Mouse (Mus musculus) erythroblast, embryonic 14.5 days (primary cell): Measurements from ENCODE around the gene Gbe1. TPM values are rescaled to one million over a fixed set of nuclear protein-coding genes. Genes with fewer than 3 reads are reported as not detected.

Experiments used
- H3K27me3 ChIP-seq: 2 replicates; pipeline ENCODE4 v1.6.1; 2012; ENCODE audit warnings: inconsistent platforms; ENCODE audit not compliant: control insufficient read depth
- H3K36me3 ChIP-seq: 2 replicates; pipeline ENCODE4 v1.6.1; 2012; ENCODE audit warnings: mild to moderate bottlenecking, inconsistent platforms; ENCODE audit not compliant: control insufficient read depth
- H3K4me1 ChIP-seq: 2 replicates; pipeline ENCODE4 v1.6.1; 2012; ENCODE audit warnings: inconsistent platforms; ENCODE audit not compliant: control insufficient read depth
- H3K4me3 ChIP-seq: replicated peaks from 2 replicates; pipeline ENCODE3; 2012; ENCODE audit warnings: moderate library complexity, mild to moderate bottlenecking, inconsistent platforms
- H3K9me3 ChIP-seq: 2 replicates; pipeline ENCODE4 v1.6.1; 2012; ENCODE audit warnings: low read length, inconsistent platforms, mixed read lengths; ENCODE audit not compliant: control insufficient read depth
- GATA1 ChIP-seq: IDR thresholded peaks from 2 replicates; pipeline ENCODE4 v1.6.1; 2012; ENCODE audit warnings: low read length, inconsistent platforms, mixed read lengths
- TAL1 ChIP-seq: IDR thresholded peaks from 3 replicates; pipeline ENCODE4 v1.6.1; 2012; ENCODE audit warnings: low read length, inconsistent platforms, mixed read lengths
- polyA plus RNA-seq: library from polyadenylated mRNA; stranded (reverse); fragments of >175 nt; gene quantifications from 2 replicates; pipeline ENCODE4 v1.2.3, GENCODE M21; 2012

Gbe1 gene
- polyA plus RNA-seq, 1 experiment: 0.02 TPM

GRCm38 (mm10) chr16:70407780-70408179 is 94.0 kb downstream of the Gbe1 start:
- no peak for TF ChIP-seq TAL1
- no peak for TF ChIP-seq GATA1
- no peaks in the 10 kb centered on the region for H3K27me3 ChIP-seq
- H3K36me3 ChIP-seq: no peaks in the 10 kb centered on the region
- no peaks in the 10 kb centered on the region for H3K9me3 ChIP-seq
- H3K4me1 ChIP-seq: no peaks in the 10 kb centered on the region
- no peak overlapping the region for H3K4me3 ChIP-seq

DNA sequence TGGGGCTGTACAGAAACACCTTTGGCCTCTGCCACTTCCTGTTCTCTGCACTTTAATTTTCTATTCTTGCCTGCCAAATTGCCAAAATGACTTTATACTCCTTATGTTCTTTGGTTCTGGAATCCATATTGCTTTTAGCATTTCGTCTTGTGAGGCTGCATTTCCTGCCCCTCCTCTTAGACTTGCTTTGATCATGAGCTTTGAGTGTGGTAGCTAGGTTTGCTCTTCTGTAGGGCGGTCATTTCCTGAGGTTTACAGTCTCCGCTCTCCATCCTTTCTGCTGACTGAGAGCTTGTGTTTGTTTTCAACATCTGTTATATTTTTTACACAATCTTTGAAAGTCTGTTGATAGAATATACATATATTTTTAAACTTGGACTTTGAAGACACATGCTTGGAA is 107.3 kb downstream of the Gbe1 start:
- H3K27me3 ChIP-seq: no peaks in the 10 kb centered on the region
- no peaks in the 10 kb centered on the region for H3K9me3 ChIP-seq
- H3K36me3 ChIP-seq: no peaks in the 10 kb centered on the region
- TF ChIP-seq GATA1 (no peak), TAL1 (no peak)
- no peaks in the 10 kb centered on the region for H3K4me1 ChIP-seq
- no peak overlapping the region for H3K4me3 ChIP-seq

GRCm38 (mm10) chr16:70449520-70449919 is 135.8 kb downstream of the Gbe1 start:
- H3K27me3 ChIP-seq: no peaks in the 10 kb centered on the region
- no peaks in the 10 kb centered on the region for H3K36me3 ChIP-seq
- no peaks in the 10 kb centered on the region for H3K9me3 ChIP-seq
- TF ChIP-seq GATA1 (no peak), TAL1 (no peak)
- no peaks in the 10 kb centered on the region for H3K4me1 ChIP-seq
- H3K4me3 ChIP-seq: no peak overlapping the region

DNA sequence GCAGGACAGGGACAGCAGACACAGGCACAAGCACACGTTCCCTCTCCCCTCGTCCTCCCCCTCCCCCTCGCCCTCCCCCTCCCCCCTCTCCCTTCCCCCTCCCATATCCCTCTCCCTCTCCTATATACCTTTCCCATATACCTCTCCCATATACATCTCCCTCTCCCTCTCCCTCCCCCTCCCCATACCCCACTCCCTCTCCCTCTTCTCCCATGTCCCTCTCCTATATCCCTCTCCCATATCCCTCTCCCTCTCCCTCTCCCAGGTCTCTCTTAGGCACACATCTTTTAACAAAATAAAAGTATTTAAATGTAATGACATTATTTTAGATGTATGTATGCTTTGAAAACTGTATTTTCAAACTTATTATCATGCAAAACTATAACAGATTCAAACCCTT is 161.8 kb downstream of the Gbe1 start:
- Histone ChIP-seq H3K4me1 (no peaks in the 10 kb centered on the region), H3K36me3 (no peaks in the 10 kb centered on the region), H3K27me3 (no peaks in the 10 kb centered on the region), H3K9me3 (no peaks in the 10 kb centered on the region), H3K4me3 (no peak overlapping the region)
- no peak for TF ChIP-seq GATA1
- no peak for TF ChIP-seq TAL1

DNA sequence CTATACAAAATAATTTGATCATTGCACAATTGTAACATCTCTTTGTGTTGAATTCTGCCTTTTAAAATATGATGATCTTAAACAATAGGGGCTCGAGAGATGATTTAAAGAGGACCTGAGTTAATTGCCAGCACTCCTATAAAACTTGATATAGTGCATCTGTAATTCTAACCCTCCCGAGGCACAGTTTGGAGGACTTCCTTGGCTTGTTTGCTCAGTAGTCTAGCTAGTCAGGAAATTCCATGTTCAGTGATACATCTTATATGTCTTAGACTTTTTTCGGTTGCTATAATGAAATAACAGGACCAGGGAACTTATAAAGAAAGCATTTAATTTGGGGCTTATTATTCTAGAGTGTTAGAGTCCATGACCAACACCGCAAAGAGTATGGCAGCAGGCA is 162.4 kb downstream of the Gbe1 start:
- no peaks in the 10 kb centered on the region for H3K27me3 ChIP-seq
- no peaks in the 10 kb centered on the region for H3K36me3 ChIP-seq
- no peak overlapping the region for H3K4me3 ChIP-seq
- TF ChIP-seq TAL1 (no peak), GATA1 (no peak)
- no peaks in the 10 kb centered on the region for H3K4me1 ChIP-seq
- no peaks in the 10 kb centered on the region for H3K9me3 ChIP-seq

DNA sequence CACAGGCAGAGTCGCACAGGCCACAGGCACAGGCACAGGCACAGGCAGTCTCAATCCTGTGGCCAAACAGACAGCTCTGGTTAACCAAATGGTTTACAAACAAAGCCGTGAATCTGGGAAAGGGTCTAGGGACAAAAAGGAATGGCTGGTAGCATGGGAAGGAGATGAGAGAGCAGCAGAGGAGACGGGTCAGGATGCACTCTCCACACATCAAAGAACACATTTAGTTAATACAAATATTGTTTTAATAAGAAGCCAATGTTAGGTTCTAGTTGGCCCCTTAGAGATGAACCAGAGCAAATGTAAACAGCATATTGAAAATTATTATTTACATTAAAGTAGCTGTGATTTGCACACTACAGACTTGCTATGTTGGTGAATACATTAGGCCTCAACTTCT is 166.7 kb downstream of the Gbe1 start:
- no peak overlapping the region for H3K4me3 ChIP-seq
- H3K4me1 ChIP-seq: no peaks in the 10 kb centered on the region
- no peaks in the 10 kb centered on the region for H3K36me3 ChIP-seq
- H3K27me3 ChIP-seq: no peaks in the 10 kb centered on the region
- H3K9me3 ChIP-seq: no peaks in the 10 kb centered on the region
- TF ChIP-seq GATA1 (no peak), TAL1 (no peak)

- Histone ChIP-seq H3K4me1 (no peaks in the 10 kb centered on the region), H3K4me3 (no peak overlapping the region), H3K27me3 (no peaks in the 10 kb centered on the region), H3K9me3 (no peaks in the 10 kb centered on the region), H3K36me3 (no peaks in the 10 kb centered on the region)
- no peak for TF ChIP-seq GATA1
- no peak for TF ChIP-seq TAL1
Measured at GRCm38 (mm10) chr16:70506457-70506856, 192.7 kb downstream of the Gbe1 start.

DNA sequence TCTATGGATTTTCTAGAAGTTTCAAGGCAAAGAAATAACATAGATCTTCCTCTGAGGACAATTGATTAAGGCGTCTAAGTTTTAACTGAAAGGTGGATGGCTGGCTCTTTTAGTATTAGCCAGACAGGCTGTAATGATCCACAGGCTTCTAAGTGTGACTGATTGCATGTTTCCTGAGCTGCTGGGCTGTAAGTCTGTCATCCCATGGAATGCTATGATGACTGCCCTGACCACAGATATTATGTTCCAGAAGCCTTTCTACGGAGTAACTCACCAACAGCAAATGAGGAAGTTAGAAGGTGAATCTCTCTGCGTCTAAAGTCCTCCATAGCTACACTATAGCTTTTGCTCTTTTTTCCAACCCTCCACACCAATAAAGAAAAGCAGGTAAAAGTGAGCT is 197.2 kb downstream of the Gbe1 start:
- no peak for TF ChIP-seq TAL1
- TF ChIP-seq GATA1: no peak

DNA sequence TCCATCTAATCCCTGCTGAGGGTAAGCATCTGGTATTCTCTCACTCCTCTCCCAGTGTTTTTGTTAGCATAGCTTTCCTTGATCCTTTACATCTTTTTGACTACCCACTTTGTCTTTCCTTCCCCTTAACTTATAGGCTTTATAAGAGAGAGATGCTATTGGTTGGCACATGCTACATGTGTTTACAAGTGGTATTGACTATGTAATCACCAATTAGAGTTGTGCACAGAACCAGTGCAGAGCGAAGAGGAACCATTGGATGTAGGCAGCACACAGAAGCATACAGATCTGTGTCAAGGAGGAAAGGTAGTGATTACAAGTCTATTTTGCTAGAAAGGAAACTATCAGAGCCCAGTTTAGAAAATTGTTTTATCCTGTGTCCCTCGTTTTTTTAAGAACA is 209.1 kb downstream of the Gbe1 start:
- Histone ChIP-seq H3K27me3 (no peaks in the 10 kb centered on the region), H3K36me3 (no peaks in the 10 kb centered on the region), H3K9me3 (peaks cover 2% of the 10 kb centered on the region; the same call in 1 of the 2 replicates), H3K4me1 (no peaks in the 10 kb centered on the region), H3K4me3 (no peak overlapping the region)
- TF ChIP-seq GATA1: no peak
- TF ChIP-seq TAL1: no peak

More for the DNA sequence above, 197.2 kb downstream of the Gbe1 start:
- H3K4me3 ChIP-seq: no peak overlapping the region
- H3K27me3 ChIP-seq: no peaks in the 10 kb centered on the region
- H3K4me1 ChIP-seq: no peaks in the 10 kb centered on the region
- H3K36me3 ChIP-seq: no peaks in the 10 kb centered on the region
- no peaks in the 10 kb centered on the region for H3K9me3 ChIP-seq

DNA sequence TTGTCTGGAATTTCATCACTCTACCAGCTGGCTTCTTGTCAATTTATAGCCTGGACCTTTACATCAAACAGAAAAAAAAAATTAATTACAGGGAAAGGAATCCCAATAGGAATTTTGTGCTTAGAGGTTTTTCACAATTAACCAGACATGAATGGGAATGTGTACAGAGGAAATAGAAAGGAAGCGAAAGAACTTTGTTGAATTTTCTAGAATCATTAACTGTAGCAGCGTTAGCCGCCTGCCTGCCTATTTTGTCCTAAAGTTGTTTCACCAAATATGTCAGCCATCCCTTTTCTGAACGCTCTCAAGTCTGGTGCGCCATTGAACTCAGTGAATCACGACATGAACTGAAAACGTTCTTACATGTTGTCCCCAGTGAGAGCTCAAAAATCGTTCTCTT is 209.8 kb downstream of the Gbe1 start:
- H3K4me3 ChIP-seq: no peak overlapping the region
- H3K27me3 ChIP-seq: no peaks in the 10 kb centered on the region
- TF ChIP-seq GATA1: no peak
- TF ChIP-seq TAL1: no peak
- H3K36me3 ChIP-seq: no peaks in the 10 kb centered on the region
- H3K9me3 ChIP-seq: peaks cover 2% of the 10 kb centered on the region; the same call in 1 of the 2 replicates
- no peaks in the 10 kb centered on the region for H3K4me1 ChIP-seq
